Mouse (Mus musculus): ENCODE data around the gene Agpat2.

Gene Agpat2

GRCm38 (mm10) chr2:26625419-26625818 is 21.2 kb upstream of the Agpat2 start:
- no peak for DNase-seq (ENCODE audit: low spot score)

DNA sequence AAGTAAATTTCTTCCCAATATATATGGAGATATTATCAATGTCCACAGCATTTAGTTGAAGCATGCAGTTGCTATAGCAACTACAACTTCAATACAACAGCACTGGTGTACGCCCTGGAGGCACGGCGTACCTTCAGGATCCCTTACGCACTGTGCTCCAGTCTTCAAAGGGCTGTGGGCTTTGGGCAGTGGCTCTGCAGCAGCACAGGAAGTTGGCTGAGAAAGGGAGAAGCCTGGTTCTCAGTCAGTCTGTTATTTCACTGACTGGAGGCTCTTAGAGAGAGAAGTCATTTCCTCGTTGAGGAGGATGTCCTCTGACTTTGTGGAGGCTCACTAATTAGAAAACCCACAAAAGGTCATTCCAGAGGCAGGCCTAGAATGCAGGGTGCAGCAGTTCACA is 18.8 kb upstream of the Agpat2 start:
- no peak for DNase-seq (ENCODE audit: low spot score)

DNA sequence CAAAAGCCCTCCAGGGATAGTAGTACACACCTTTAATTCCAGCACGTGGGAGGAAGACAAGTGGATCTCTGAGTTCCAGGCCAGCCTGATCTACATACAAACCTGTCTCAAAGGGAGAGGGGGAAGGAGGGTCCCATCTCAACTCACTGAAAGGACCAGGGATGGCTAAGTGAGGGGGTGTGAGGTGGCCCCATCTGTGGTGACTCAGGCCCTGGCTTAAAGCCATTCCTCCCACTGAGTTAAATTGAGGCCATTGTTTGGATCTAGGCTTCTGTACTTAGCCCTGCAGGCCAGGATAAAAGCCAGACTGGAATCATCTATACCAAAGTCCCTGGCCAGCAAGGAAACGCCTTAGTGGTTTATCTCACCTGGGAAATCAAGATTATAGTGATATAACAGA is 17.0 kb upstream of the Agpat2 start:
- no peak for DNase-seq (ENCODE audit: low spot score)

- DNase-seq (ENCODE audit: low spot score): no peak
These were observed 13.7 kb upstream of the Agpat2 start for GRCm38 (mm10) chr2:26617928-26618327.

DNA sequence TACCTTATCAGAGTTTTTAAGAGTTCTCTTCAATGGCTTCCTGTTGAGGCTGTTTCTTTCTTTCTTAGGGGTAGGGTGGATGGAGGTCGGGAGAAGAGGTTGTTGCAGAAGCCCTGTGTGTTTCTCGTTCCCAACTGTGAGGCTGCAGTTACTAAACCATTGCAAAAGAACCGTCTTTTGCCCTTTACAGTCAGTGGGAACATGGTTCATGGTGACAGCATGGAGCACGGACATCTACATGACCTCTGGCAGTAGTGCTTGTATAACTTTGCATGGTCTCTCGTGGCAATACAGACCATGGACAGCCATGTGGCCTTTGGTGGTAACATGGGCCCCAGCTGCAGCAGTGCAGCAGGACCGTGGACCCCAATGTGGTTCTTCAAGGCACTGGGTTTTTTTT is 13.1 kb upstream of the Agpat2 start:
- DNase-seq (ENCODE audit: low spot score): no peak

- DNase-seq (ENCODE audit: low spot score): no peak
These were observed 11.4 kb upstream of the Agpat2 start for GRCm38 (mm10) chr2:26615459-26616124.

GRCm38 (mm10) chr2:26614903-26615302 is 10.7 kb upstream of the Agpat2 start:
- no peak for DNase-seq (ENCODE audit: low spot score)

DNA sequence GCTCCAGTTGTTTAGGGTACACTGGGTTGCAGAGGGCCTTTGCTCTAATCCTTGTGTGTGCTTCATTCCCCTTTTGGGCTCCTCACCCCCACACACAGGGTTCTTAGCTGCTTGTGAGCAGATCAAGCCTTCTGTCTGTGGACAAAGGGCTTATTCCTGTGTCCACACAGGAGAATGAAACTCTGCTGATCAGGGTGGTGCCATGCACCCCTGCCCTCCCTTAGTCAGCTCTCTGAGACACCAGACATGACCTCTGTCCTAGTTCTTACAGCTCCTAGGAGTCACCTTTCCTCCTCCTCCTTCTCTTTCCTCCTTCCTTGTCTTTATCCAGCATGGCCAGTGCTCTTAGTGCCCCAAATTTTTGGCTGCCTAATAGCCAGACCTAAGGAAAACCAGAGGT is 7.7 kb upstream of the Agpat2 start:
- no peak for DNase-seq (ENCODE audit: low spot score)

- DNase-seq (ENCODE audit: low spot score): no peak
These were observed 6.8 kb upstream of the Agpat2 start for GRCm38 (mm10) chr2:26611054-26611453.

DNA sequence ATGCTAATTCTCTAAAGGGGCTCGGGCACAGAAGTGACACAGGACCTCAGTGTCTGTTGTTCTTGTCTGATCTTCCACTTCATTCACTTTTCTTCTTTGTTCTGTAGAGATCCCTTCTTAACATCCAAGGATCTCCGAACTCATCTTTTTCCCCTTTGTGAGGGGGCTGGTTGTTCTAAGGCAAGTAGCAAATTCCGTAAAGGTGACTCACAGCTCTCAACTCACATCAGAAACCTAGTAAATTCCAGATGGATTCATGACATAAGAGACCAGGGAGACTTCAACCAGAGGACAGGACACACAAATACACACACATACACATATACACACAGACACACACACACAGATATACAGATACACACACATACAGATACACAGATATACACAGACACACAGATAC is 6.3 kb upstream of the Agpat2 start:
- DNase-seq (ENCODE audit: low spot score): no peak

- no peak for DNase-seq (ENCODE audit: low spot score)
These were observed 5.0 kb upstream of the Agpat2 start for GRCm38 (mm10) chr2:26609261-26609661.

- DNase-seq (ENCODE audit: low spot score): no peak
These were observed 4.6 kb upstream of the Agpat2 start for GRCm38 (mm10) chr2:26608781-26609180.

GRCm38 (mm10) chr2:26607056-26607910 is 3.1 kb upstream of the Agpat2 start:
- no peak for DNase-seq (ENCODE audit: low spot score)

GRCm38 (mm10) chr2:26606579-26606978 is 2.4 kb upstream of the Agpat2 start:
- DNase-seq (ENCODE audit: low spot score): no peak

GRCm38 (mm10) chr2:26605331-26605730 is 1.1 kb upstream of the Agpat2 start:
- DNase-seq (ENCODE audit: low spot score): no peak

- DNase-seq (ENCODE audit: low spot score): no peak
These were observed 1.1 kb downstream of the Agpat2 start for GRCm38 (mm10) chr2:26603159-26603558.

DNA sequence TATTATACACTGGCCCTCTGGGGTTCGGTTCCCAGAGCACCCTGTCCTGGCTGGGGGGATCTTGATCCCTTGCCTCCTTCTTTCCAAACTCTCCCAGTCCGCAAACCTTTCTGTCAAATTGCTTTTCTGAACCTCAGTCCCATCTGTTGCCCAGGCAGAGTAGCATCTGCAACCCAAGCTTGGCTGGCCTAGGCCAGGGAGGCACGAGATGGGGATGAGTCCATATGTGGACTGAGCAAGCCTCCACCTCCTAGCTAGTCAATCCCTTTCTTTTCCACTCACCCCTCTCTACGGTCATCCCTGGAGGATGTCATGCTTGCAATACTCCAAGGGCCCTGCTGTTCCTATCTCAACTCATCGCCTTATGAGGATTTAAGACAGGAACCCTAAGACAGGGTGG is 1.6 kb downstream of the Agpat2 start:
- no peak for DNase-seq (ENCODE audit: low spot score)

DNA sequence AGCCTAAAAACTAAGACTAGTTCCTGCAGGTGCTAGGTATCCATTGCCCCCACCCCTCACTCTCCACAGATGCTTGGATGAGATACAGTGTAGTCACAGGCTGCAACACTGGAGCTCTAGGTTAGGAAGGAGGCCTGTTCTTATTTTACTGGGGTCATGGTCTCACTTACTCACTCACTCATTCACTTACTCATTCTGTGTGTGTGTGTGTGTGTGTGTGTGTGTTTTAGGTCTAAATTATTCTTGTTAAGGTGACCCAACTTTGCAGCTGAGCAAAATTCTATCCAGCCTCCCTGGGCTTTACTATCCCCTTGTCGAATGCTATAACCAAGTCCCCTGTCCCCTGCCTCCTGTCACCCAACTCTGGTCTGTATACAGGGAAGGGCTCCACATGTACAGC is 2.6 kb downstream of the Agpat2 start:
- no peak for DNase-seq (ENCODE audit: low spot score)

DNA sequence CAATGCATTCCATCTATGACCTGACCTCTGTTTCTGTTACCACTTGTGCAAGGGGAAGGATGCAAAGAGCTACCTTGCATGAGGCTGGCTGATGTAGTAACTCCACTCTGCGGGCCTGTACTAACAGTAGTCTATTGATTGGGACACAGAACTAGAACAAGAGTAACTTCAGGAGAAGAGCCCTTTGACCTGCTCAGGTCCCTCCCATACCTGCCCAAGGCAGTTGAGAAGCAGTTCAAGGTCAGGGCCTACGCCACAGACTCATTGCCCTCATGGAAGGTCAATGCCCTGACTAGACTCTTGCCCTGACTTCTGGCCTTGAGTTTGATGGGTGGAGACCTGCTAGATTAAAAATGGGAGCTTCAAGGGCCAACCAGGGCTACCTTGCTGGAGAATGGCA is 3.6 kb downstream of the Agpat2 start:
- no peak for DNase-seq (ENCODE audit: low spot score)

DNA sequence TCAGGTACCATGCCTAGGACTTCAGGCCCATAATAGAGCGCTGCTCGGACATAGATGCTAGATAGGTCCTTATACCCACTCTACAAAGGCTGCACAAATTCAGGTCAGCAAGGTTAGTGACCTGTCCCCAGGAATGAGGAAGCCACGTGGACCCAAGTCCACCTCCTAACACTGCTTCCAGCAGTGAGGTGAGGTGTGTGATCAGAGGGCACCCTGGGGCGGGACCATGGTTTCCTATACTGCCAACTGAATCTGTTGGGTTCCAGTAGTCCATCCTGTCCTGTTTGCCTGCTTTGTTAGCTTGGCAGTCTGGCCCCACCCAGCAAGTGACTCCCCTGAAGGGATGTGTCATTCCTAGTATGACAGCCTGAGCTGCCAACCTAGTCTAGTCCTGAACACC is 4.3 kb downstream of the Agpat2 start:
- DNase-seq (ENCODE audit: low spot score): no peak

DNA sequence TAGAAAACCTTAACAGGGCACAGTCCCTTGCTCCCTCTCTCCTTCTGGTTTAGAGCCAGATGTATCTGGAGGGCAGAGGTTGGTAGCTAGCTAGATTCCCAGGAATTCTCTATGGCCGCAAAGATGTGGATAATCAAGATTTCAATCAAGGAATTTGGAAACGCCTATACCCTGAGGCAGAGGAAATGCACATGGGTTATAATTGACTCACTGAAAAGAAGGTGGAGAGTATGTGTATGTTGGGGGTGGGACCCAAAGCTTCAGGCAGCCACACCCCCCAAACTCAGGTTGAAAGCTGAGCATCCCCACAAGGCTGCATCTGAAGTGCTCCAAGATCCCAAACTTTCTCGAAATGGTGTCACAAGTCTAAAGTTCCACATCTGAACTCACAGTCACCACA is 5.8 kb downstream of the Agpat2 start:
- no peak for DNase-seq (ENCODE audit: low spot score)

DNA sequence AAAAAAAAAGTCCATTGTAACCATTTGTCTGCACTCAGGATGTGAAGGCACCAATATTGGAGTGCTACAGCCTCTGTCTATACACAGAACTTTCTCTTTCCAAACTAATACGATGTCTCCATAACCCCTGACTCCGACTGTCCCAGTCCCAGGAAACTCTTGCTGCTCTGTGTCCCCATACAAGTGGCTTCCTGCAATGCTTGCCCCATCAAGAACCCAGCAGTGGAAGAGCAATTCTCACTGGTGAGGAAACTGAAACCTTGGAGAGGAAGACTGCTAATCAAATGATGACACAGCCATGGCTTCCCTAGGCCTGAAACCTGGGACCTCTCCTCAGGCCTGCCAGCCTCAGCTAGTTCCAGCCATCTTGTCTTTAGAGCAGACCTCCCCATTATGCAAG is 6.4 kb downstream of the Agpat2 start:
- DNase-seq (ENCODE audit: low spot score): no peak

DNA sequence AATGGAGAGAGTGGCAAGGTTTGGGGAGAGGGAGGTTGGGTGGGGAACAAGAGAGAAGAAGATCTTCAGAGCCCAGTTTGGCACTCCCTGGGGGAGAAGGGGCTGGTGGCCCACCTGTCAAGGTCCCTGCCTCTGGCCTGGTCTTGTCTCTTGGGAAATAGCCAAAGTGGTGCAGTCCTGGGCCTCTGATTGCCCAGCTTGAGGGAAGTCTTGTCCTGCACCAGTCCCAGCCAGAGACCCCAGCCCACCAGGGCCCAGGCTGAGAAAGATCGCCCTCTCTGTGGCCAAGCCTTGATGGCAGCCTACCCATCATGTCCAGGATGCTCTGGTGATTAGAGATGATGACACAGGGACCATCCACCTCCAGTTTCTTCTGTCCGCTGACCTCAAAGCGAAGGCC is 7.3 kb downstream of the Agpat2 start:
- no peak for DNase-seq (ENCODE audit: low spot score)

Measured in spleen, adult 12 weeks (tissue).